Mouse (Mus musculus) stomach, embryonic 16.5 days (tissue): ENCODE measurements at regions not wholly inside any gene's neighbourhood (a gene's known extent, or its start where the extent isn't known, plus 50 kb on each side); places are given as distances from the start of the nearest gene placed in this dataset.
"Not testable (repeated sequence)": the region's sequence is repeated elsewhere in the genome, so short reads cannot be mapped to it uniquely, and the experiment has no call there.

Experiments
- ATAC-seq: fragments of 200-750 bp; cut with Nextera tagmentation; 2 replicates; pipeline ENCODE4 v1.8.0; 2017; ENCODE audit warnings: moderate number of reproducible peaks, moderate TSS enrichment; ENCODE audit not compliant: insufficient read depth, low FRiP score
- H3K27ac ChIP-seq: fragments of 300-500 bp; sonication (generic); 2 replicates; pipeline ENCODE4 v1.5.1; 2014; ENCODE audit warnings: low read length
- H3K27me3 ChIP-seq: fragments of 300-500 bp; sonication (generic); 2 replicates; pipeline ENCODE4 v1.6.1; 2014; ENCODE audit warnings: low read length, control low read depth, mixed read lengths; ENCODE audit not compliant: control insufficient read depth, insufficient read depth
- H3K36me3 ChIP-seq: fragments of 300-500 bp; sonication (generic); 2 replicates; pipeline ENCODE4 v1.6.1; 2014; ENCODE audit warnings: low read length; ENCODE audit not compliant: control insufficient read depth, insufficient read depth
- H3K4me1 ChIP-seq: fragments of 300-500 bp; sonication (generic); 2 replicates; pipeline ENCODE4 v1.6.1; 2014; ENCODE audit warnings: low read length, control low read depth, mixed read lengths; ENCODE audit not compliant: control insufficient read depth, insufficient read depth
- H3K4me2 ChIP-seq: fragments of 300-500 bp; sonication (generic); 2 replicates; pipeline ENCODE4 v1.6.1; 2014; ENCODE audit warnings: low read depth, low read length, mixed read lengths
- H3K4me3 ChIP-seq: fragments of 300-500 bp; sonication (generic); replicated peaks from 2 replicates; pipeline ENCODE4 v1.5.1; 2014; ENCODE audit warnings: mild to moderate bottlenecking, low read length
- H3K9ac ChIP-seq: fragments of 300-500 bp; sonication (generic); 2 replicates; pipeline ENCODE4 v1.6.1; 2014; ENCODE audit warnings: low read length
- H3K9me3 ChIP-seq: fragments of 300-500 bp; sonication (generic); replicated peaks from 2 replicates; pipeline ENCODE4 v1.6.1; 2016; ENCODE audit warnings: low read length, control low read depth; ENCODE audit not compliant: control insufficient read depth
- WGBS: fragments of 180-500 bp; shearing (Covaris S2); extraction: QIAGEN DNeasy Blood & Tissue Kit; methylation state at CpG from one replicate; pipeline ENCODE4 v1.1.7; 2014; 5-methylcytosine and 5-hydroxymethylcytosine counted together

DNA sequence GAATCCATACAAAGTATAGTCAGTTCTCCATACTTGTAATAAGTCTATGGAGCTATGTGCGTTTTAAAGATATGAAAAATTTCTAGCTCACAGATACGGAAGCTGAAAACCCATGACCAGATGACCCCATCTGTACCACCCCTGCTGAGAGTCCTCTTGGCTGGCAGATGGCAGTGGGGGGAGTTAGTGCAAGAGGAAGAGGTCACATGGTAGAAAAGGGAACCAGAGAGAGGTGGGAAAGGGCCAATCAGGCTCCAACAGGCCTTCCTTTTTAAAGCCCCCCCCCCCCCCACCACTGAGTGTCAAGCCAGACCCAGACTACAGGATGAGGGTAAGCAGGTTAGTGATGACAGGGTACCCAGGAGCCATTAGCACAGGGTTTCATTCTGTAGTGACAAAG, 86.4 kb upstream of the Klf13 start:
- Histone ChIP-seq H3K9ac (no peak overlapping the region), H3K4me3 (no peak overlapping the region), H3K36me3 (no peaks in the 10 kb centered on the region), H3K4me1 (no peaks in the 10 kb centered on the region), H3K9me3 (no peaks in the 10 kb centered on the region), H3K27me3 (no peaks in the 10 kb centered on the region), H3K4me2 (no peak overlapping the region), H3K27ac (no peak overlapping the region)
- WGBS: 87% methylated on average over 2 of the region's 2 CpGs
- ATAC-seq: no peak

DNA sequence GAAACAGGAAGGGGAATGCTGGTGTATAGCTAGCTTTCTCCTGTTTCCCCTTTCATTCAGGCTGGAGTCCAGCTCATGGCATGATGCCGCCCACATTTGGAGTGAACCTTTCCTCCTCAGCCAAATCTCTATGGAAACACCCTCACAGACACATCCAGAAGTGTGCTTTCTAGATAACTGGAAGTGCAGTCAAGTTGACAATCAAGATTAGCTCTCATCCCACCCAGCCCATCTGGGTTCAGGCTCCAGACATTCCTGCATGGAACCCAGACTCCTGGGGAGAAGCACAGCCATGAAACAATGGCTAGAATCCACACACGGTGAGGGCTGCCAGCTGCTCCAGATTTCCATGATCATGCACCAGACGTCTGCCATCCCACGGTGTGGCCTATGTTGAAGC, 85.5 kb upstream of the Klf13 start:
- Histone ChIP-seq H3K4me3 (no peak overlapping the region), H3K4me2 (no peak overlapping the region), H3K9me3 (no peaks in the 10 kb centered on the region), H3K4me1 (no peaks in the 10 kb centered on the region), H3K27ac (no peak overlapping the region), H3K36me3 (no peaks in the 10 kb centered on the region), H3K27me3 (no peaks in the 10 kb centered on the region), H3K9ac (no peak overlapping the region)
- ATAC-seq: no peak
- WGBS: 78% methylated on average over 4 of the region's 4 CpGs

DNA sequence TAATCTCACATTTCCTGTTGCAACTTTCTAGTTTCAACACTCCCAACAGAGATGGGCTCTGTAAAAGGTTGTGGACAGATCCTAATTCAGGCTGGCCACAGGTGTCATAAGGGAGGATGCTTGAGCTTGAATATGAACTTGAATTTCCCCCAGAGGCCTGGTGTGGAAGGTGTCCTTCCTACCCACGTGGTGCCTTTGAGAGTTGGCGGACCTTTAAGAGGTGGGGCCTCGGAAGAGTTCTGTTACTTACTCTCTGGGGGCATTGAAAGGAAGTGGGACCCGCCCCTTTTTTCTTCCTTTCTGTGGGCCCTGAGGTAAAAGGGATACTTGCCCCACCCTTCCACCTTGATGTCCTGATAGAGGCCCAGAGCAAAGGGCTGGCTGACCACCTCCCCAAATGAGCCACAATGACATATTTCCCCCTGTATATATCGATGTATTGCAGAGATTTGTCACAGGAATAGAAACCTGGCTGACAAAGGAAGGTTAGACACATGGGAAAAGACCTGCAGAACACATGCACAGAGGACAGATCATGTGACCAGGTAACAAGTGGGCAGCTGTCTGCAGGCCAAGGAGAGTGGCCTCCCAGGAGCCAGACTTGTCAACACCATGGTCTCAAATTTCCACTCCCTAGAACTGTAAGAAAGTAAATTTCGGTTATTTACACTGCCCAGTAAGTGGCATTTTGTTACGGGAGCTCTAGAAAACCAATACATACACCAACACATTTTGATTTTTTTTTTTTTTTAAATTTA, 84.2 kb upstream of the Klf13 start:
- no peak overlapping the region for H3K9ac ChIP-seq
- H3K4me2 ChIP-seq: no peak overlapping the region
- WGBS: 54% methylated on average over 7 of the region's 7 CpGs
- H3K27ac ChIP-seq: no peak overlapping the region
- no peak for ATAC-seq
- no peaks in the 10 kb centered on the region for H3K4me1 ChIP-seq
- no peaks in the 10 kb centered on the region for H3K9me3 ChIP-seq
- H3K36me3 ChIP-seq: no peaks in the 10 kb centered on the region
- H3K27me3 ChIP-seq: no peaks in the 10 kb centered on the region
- no peak overlapping the region for H3K4me3 ChIP-seq

DNA sequence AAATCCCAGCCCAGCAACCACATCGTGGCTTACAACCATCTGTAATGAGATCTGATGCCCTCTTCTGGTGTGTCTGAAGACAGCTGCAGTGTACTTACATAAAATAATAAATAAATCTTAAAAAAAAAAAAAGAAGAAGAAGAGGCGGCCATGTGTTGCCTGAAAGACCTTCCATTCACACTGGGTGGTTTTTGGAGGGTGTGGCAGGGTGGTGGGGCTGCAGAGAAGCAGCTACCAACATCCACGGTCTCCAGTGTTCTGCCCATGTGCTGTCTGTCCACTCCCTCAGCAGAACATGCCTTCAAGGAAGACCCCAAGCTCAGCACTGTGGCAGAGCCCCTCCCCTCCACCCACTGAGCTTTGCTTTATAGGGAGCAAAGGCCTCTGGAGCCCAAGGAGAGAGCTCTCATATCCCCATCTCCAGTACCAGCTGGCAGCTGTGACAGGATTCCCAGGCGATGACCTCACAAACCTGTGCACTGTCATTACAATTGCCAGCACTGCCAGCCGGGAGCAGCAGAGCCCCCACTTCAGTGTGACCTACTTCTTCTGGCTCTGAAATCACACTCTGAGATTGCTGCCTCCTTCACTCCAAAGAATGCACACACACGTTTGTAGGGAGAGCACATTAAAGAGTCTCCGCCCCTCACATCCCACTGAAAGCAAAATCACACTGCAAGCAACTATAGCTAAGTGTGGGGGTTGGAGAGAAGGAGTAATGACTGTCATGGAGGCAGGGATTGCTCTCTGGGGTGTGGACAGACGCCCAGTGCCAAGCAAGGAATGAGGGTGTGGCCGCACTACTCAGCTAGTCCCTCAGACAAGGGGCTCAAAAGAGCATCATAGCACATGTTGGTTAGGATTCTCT, 82.8 kb upstream of the Klf13 start:
- Histone ChIP-seq H3K4me2 (no peak overlapping the region), H3K4me3 (no peak overlapping the region), H3K4me1 (no peaks in the 10 kb centered on the region), H3K27ac (no peak overlapping the region), H3K9ac (no peak overlapping the region), H3K36me3 (no peaks in the 10 kb centered on the region), H3K27me3 (no peaks in the 10 kb centered on the region), H3K9me3 (no peaks in the 10 kb centered on the region)
- peak; percentile 26; the same call in 1 of the 2 replicates for ATAC-seq
- 56% methylated on average over 9 of the region's 9 CpGs for WGBS

DNA sequence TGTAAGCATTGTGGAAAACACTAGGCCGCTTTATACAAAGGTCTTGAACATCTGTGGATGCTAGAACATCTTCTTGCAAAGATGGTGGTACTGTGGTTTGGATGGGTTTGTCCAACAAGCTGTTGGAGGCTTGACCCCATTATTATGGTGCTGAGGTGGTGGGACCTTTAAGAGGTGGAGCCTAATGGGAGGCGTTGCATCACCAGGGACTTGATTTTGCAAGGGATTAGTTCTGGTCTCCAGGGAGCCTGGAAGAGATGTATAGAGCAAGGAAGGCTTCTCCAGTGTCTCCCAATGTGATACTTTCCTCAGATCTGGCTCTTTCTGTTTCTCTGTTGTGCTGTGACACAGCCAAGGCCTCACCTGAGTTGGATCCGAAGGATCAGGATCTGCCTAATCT, 79.4 kb upstream of the Klf13 start:
- no peak for ATAC-seq
- Histone ChIP-seq H3K9ac (no peak overlapping the region), H3K4me3 (no peak overlapping the region), H3K9me3 (no peaks in the 10 kb centered on the region), H3K4me2 (no peak overlapping the region), H3K27me3 (no peaks in the 10 kb centered on the region), H3K27ac (no peak overlapping the region), H3K4me1 (no peaks in the 10 kb centered on the region), H3K36me3 (no peaks in the 10 kb centered on the region)
- WGBS: 66% methylated on average over 3 of the region's 3 CpGs

DNA sequence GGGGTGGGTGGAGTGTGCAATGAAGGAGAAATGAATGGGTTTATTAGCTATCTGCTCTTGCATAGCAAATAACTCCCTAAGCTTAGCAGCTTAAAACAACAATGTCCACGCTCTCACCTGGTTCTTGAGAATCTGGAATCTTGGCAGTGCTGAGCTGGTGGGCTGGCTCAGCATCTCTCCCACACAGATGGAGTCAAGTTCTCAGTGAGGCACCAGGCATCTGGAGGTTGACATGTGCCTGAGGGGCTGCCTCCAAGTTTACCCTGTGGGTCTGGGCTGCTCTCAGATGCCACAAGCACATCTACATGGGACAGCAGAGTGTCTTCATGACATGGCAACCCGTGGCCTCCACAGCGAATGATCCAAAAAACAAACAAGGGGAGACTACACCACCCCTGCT, 78.2 kb upstream of the Klf13 start:
- no peak for ATAC-seq
- 70% methylated on average over 3 of the region's 3 CpGs for WGBS
- H3K27ac ChIP-seq: no peak overlapping the region
- no peak overlapping the region for H3K4me2 ChIP-seq
- no peaks in the 10 kb centered on the region for H3K9me3 ChIP-seq
- H3K36me3 ChIP-seq: no peaks in the 10 kb centered on the region
- no peaks in the 10 kb centered on the region for H3K27me3 ChIP-seq
- H3K4me3 ChIP-seq: no peak overlapping the region
- H3K9ac ChIP-seq: no peak overlapping the region
- H3K4me1 ChIP-seq: no peaks in the 10 kb centered on the region

DNA sequence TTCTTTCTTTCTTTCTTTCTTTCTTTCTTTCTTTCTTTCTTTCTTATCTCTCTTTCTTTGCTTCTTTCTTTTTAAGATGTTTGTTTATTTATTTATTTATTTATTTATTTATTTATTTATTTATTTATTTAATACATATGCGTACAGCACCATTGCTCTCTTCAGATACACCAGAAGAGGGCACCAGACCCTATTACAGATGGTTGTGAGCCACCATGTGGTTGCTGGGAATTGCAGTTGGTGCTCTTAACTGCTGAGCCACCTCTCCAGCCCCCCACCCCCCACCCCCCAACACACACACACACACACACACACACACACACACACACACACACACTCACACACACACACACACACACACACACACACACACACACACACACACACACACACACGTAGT, 76.4 kb upstream of the Klf13 start:
- ATAC-seq, H3K9ac ChIP-seq, H3K4me2 ChIP-seq, H3K36me3 ChIP-seq, H3K27ac ChIP-seq, H3K4me3 ChIP-seq, H3K27me3 ChIP-seq, H3K4me1 ChIP-seq, H3K9me3 ChIP-seq: not testable (repeated sequence)
- WGBS: 97% methylated on average over 2 of the region's 2 CpGs

DNA sequence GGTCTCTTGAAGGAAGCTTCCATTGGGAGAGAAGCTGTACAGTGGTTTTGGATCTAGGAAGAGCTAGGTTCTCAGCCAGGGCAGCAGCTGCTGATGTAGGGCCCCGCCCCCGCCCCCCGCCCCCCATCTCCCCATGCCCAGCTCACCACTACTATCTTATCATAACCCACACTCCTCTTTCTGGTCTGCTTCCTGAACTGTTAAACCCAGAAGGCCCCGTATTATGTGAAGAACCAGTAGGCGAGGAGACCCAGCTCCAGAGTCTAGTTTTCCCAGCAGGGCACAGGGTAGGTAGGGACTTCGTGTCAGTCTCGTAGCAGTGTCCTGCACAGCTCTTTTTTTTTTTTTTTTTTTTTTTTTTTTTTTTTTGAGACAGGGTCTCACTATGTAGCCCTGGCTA, 75.5 kb upstream of the Klf13 start:
- no peak for ATAC-seq
- no peaks in the 10 kb centered on the region for H3K36me3 ChIP-seq

DNA sequence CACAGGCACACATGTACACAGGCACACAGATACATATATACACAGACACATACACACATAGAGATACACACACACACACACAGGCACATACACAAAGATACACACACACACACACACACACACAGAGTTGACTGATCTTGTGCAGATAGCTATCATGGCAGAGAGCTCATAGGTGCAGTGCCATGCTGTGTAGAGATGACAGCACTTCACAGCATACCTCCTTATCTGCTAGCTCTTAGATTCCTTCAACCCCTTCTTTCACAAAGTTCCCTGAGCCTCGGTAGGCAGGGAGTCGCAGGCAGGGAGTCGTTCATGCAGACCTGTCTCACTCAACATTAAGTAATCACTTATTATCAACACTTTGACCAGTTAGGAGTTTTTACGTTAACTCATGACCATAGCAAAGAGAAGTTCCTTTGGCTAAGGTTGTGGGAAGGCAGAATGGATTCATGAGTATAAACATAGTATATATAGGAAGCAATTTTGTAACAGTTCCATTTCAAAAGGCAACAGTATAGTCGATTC, 74.4 kb upstream of the Klf13 start:
- Histone ChIP-seq H3K9me3 (no peaks in the 10 kb centered on the region), H3K4me2 (no peak overlapping the region), H3K9ac (no peak overlapping the region), H3K27me3 (no peaks in the 10 kb centered on the region), H3K27ac (no peak overlapping the region), H3K4me1 (0 out of 2 replicates have a peak, but pooled peaks cover 4% of the 10 kb centered on the region), H3K4me3 (no peak overlapping the region), H3K36me3 (no peaks in the 10 kb centered on the region)
- ATAC-seq: no peak
- WGBS: 62% methylated on average over 5 of the region's 5 CpGs

More for the DNA sequence above, 75.5 kb upstream of the Klf13 start:
- Histone ChIP-seq H3K9ac (no peak overlapping the region), H3K4me2 (no peak overlapping the region), H3K4me3 (no peak overlapping the region), H3K27ac (no peak overlapping the region), H3K4me1 (0 out of 2 replicates have a peak, but pooled peaks cover 4% of the 10 kb centered on the region), H3K27me3 (no peaks in the 10 kb centered on the region), H3K9me3 (no peaks in the 10 kb centered on the region)
- 71% methylated on average over 7 of the region's 7 CpGs for WGBS
